Mouse (Mus musculus): ENCODE results near the gene Ndufa13. TPM values are rescaled to one million over a fixed set of nuclear protein-coding genes. Genes with fewer than 3 reads are reported as not detected.

Gene Ndufa13
- total RNA-seq, 1 experiment from 2014 or later, result 82.1 TPM

DNA sequence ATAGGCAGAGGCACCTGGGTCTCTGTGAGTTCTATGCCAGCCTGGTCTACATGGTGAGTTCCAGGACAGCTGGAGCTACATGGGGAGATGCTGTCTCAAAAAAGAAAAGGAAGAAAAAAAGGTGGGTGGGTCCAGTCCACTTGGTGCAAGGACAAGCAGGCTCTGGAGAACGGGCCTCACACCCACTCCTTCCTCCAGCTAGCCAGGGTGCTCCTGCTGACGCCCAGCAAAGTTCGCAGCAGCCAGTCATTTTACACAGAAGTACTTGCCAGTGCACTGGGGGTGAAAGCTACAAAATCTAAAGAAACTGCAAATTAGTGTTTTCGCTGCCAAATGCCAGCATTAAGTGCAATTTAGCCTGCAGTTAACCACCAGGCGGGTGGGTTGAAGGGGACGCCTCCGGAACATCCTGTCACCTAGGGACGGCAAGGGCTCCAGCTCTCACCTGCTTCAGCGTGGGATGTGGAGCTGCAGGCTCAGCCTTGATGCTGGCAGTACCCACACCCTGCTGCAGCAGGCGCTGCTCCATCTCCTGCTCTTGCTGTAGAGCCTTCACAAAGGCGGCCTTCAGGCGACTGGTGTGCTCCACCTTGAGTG lies 10.2 kb upstream of the Ndufa13 start:
- ATAC-seq (replicated peaks; ENCODE audit: low read depth, poor library complexity, severe bottlenecking), result no peak

DNA sequence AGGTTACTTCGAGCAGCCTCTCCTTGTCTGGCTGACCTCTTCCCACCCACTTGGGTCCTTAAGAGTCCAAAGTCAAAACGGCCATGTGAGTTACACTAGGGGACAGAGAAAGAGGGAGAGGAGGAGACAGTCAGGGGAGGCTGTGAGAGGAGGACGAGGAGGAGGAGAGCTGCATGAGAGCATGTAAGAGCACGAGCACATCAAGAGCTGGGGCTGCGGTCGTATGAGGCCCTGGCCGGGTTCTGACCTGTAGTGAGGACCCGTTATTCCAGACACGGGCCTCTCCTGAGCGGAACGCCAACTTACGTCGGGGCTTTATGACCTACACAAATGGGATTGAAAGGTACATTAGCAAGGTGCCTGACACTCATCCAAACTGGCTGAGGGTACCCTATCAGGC lies 9.6 kb upstream of the Ndufa13 start:
- no peak for ATAC-seq (replicated peaks; ENCODE audit: low read depth, poor library complexity, severe bottlenecking)

GRCm38 (mm10) chr8:69907106-69907505 lies 4.7 kb upstream of the Ndufa13 start:
- ATAC-seq (replicated peaks; ENCODE audit: low read depth, poor library complexity, severe bottlenecking), result no peak

GRCm38 (mm10) chr8:69906260-69906659 lies 3.9 kb upstream of the Ndufa13 start:
- ATAC-seq (replicated peaks; ENCODE audit: low read depth, poor library complexity, severe bottlenecking), result no peak

DNA sequence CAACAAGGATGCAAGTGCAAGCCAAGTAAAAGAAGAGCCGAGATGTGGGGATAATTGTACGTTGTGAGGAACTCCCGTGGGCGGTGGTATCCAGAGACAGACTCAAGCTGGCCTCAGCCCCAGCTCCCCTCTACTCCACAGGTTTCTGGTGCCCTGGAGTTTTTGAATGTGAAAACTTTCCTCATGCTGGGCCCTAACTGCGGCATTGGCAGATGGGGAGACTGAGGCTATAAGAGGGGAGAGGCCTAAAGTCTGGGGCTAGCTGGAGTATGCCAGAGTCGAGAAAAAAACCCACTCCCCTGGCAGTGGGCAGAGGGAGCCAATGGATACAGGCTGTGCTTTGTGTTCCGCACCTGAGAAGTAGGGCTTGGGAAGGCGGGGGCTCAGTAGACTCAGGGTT lies 1.7 kb upstream of the Ndufa13 start:
- ATAC-seq (replicated peaks; ENCODE audit: low read depth, poor library complexity, severe bottlenecking), result no peak

GRCm38 (mm10) chr8:69903063-69903542 lies 745 bp upstream of the Ndufa13 start:
- ATAC-seq (replicated peaks; ENCODE audit: low read depth, poor library complexity, severe bottlenecking), result peak; percentile 77

DNA sequence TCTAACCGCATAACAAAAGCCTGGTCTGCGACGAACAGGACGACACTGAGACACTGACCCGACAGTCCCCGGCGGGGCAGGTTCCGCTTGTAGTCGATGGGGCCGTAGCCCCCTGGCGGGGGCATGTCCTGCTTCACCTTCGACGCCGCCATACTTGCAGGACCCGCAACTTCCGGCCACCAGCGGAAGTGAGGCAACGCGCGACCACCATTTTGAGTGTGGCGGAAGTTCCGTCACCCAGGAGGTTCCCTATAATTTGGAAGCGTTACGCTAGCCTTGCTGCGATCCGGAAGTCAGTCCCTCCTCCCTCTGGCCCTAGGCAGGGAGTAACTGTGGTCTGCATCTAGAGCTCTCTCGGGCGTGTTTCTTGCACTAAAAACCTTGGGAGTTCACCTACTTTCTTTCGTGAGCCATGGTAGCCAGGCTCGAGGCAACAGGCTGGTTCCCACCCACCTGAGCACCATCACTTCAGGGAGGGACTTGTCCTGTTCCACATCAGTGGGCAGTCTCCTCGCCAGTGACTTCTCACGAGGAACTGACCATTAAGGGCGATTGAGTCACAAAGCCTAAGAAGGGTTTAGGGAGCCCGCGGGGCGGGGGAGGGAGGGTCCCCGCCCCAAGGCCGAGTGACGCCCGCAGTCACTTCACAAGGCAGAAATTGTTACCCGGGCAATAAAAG lies 735 bp downstream of the Ndufa13 start:
- ATAC-seq (replicated peaks; ENCODE audit: low read depth, poor library complexity, severe bottlenecking), result peak; percentile 77

GRCm38 (mm10) chr8:69900895-69901451 lies 1.4 kb downstream of the Ndufa13 start:
- no peak for ATAC-seq (replicated peaks; ENCODE audit: low read depth, poor library complexity, severe bottlenecking)

GRCm38 (mm10) chr8:69899876-69900275 lies 2.5 kb downstream of the Ndufa13 start:
- ATAC-seq (replicated peaks; ENCODE audit: low read depth, poor library complexity, severe bottlenecking), result no peak

GRCm38 (mm10) chr8:69897857-69898256 lies 4.5 kb downstream of the Ndufa13 start:
- ATAC-seq (replicated peaks; ENCODE audit: low read depth, poor library complexity, severe bottlenecking), result no peak

GRCm38 (mm10) chr8:69895772-69896451 lies 6.4 kb downstream of the Ndufa13 start:
- no peak for ATAC-seq (replicated peaks; ENCODE audit: low read depth, poor library complexity, severe bottlenecking)

DNA sequence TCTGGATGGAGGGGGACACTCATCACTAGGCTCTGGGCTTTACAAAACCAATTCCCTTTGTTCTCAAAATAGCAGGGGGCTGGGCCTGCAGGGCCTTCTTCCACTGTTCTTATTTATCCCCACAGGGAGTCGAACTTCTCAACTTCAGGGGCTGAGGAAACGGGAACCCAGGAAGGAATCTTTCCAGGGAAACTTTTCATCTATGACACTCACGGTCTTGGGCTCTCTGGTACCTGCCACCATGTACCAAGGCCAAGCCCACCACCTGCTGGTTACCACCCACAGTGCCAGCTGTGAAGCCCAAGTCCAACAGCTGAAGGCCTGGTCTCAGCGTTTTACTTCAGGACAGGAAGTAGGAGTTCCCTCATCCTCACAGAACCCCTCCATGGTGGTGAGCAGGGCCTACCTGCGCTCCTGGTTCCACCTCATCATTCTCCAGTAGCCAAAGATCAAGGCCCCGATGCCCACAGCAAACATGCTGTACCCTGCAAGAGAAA lies 7.5 kb downstream of the Ndufa13 start:
- ATAC-seq (replicated peaks; ENCODE audit: low read depth, poor library complexity, severe bottlenecking), result no peak

DNA sequence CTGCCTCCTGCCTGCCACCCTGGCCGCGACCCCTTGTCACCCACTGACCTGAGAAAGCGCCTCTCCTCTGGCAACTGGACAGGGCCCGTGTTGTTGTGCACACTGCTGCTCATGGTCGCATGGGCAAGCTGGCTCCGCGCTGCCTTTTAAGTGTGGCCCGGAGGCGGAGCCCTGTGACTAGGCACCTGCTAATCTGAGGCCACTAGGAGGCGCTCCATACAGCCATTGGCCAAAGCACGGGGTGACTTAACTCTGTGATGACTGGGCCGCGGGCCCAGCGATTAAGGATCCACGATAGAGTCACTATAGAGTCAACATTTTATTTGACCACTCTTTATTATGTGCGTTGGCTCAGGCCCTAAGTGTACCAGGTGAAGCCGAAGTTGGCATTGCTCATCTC lies 8.5 kb downstream of the Ndufa13 start:
- peak; percentile 35; the same call in 1 of the 2 replicates for ATAC-seq (replicated peaks; ENCODE audit: low read depth, poor library complexity, severe bottlenecking)

- ATAC-seq (replicated peaks; ENCODE audit: low read depth, poor library complexity, severe bottlenecking), result no peak
Observed at GRCm38 (mm10) chr8:69890813-69891241, 11.5 kb downstream of the Ndufa13 start.

GRCm38 (mm10) chr8:69888902-69889301 lies 13.5 kb downstream of the Ndufa13 start:
- no peak for ATAC-seq (replicated peaks; ENCODE audit: low read depth, poor library complexity, severe bottlenecking)

DNA sequence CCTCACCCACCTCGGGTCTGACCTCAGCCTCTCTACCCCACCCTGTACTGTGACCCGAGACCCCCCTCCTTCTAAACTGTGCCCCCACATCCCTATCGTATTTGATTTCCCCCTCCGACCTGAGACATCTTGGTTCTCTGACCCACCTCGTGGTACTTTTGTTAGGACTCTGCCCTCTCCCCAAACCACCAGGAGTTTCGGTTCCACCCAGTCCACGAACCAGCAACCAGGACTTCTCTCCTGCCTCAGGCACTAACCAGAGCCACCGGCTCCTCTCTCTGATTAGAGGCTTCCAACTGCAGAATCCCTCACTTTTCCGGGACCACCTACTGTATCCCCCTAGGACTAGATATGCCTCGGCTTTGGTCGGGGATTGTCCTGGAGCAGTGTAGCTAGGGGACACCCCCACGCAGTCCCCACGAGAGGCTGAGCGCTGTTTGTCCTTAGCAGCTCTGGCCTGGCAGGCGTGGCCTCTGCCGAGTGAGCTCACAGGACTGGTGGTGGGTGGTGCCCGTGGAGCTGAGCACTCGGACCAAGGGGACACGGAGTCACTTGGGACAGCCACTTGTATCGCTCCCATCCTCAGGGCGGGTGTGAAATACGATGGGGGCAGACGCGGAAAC lies 14.0 kb downstream of the Ndufa13 start:
- ATAC-seq (replicated peaks; ENCODE audit: low read depth, poor library complexity, severe bottlenecking), result peak; percentile 15; the same call in 1 of the 2 replicates

- peak; percentile 30 for ATAC-seq (replicated peaks; ENCODE audit: low read depth, poor library complexity, severe bottlenecking)
Observed at GRCm38 (mm10) chr8:69887289-69888243, 14.8 kb downstream of the Ndufa13 start, which contains the start of gene Cilp2. Gene Cilp2 (minus strand): TSS chr8:69887687.

DNA sequence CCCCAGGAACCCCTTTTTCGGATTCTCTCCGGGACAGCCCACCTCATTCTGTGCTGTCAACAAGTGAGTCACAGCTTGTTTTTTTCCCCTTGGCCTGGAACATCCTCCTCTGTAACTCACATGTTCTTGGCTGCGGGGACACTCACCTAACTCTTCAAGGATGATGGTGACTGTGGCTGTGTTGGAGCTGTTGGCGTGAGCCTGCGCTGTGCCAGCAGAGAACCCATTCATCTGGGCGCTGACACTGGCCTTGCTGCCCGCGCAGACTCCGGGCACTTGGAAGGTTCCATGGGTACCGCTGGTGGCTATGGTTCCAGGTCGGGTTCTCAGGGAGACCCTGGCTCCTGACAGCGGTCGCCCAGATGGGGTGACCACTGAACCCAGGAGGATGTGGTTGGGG lies 18.2 kb downstream of the Ndufa13 start:
- ATAC-seq (replicated peaks; ENCODE audit: low read depth, poor library complexity, severe bottlenecking), result no peak

Data from common myeloid progenitor, adult 5-6 weeks (primary cell).